Mouse (Mus musculus) layer of hippocampus, adult 18-20 months (tissue): ENCODE data around the gene Cyb5d1. TPM values are rescaled to one million over a fixed set of nuclear protein-coding genes. Genes with fewer than 3 reads are reported as not detected.

Experiments used
- DNase-seq, 2 experiments: peaks; one replicate each; pipeline ENCODE4 v3.0.0; 2022; ENCODE audit warnings: low spot score in 2 of 2
- total RNA-seq, 2 experiments: library from RNA; stranded (reverse); gene quantifications; 2 replicates each; pipeline ENCODE4 v1.2.3; 2021

Gene Cyb5d1
- total RNA-seq, 2 experiments from 2014 or later = 47.8 to 51.2 TPM

DNA sequence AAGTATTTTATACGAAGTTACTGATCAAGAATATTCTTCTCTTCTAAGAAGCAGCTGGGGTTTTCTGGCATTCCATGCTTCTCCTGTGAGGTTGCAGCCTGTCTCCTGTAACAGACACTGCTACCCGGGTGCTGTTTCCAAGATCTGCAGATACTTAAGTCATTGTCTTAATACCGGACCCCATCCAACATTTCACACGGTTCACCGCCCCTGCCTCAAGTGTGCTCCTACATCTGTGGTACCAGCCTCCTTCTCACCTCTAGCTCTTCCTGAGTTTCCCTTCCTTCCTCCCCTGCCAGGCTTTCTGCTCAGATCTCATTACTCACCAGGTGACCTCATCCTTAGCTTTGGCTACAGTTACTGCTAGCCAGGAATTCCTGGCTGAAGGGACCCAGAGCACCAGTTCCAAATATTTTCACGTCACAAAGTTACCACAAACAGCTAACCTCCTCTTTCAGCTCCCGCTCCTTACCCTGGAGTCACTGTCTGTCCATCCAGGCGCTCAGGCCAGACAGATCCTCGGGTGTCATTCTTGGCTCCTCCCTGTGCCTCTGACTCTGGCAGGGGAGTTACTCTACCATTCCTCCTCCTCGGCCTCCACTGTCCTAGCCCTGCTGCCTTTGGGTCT is 12.8 kb downstream of the Cyb5d1 start:
- DNase-seq = no peak

DNA sequence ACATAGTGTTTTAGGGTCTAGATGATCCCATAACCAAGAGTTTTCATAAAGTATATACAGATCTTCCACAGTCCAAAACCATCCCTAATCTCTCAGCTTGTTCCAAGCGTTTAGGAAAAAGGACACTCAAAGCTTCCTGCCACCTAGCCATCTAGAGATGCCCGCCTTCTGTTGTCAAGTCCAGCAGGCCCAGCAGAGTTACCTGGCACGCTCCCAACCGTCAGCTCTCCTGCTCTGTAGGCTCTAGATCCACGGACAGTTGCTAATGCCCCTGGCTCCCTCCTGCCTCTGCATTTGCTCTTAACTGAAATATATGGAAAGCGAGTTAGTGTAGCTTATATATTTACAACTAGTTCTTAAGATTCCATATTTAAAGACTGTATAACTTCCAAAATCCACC is 14.1 kb downstream of the Cyb5d1 start:
- no peak for DNase-seq

DNA sequence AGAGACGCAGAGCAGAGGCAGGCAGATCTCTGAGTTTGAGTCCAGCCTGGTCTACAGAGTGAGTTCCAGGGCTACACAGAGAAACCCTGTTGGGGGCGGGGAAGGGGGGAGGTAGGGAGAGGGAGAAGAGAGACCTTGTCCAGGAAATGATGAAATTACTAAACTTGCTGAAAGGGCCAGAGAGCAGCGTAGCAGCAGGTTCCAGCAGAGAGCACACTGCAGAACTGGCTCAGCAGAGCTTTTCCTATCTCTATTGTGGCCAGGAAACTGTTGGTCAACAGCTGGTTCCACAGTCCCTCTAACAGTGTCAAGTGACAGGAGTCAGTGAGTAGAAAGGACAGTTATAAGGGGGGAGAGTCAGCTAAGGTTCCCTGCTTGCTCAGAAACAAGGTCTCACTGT is 15.8 kb downstream of the Cyb5d1 start:
- no peak for DNase-seq

DNA sequence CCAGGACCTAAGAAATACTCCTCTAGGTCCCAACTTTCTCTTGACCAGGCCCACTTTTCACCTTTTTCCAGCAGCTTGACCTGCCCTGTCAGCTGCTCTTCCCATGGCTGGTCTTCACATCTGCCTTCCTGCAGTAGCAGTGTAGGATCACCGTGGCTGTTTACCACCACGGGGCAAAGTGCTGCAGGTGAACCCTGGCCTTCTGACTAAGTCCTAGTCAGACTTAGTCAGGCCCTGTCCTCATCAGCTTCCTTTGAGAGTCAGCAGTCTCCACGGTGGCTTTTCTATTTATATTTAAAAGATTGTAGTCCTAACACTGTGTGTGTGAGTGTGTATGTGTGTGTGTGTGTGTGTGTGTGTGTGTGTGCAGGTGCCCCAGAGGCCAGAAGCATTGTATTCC is 17.7 kb downstream of the Cyb5d1 start:
- DNase-seq = no peak

DNA sequence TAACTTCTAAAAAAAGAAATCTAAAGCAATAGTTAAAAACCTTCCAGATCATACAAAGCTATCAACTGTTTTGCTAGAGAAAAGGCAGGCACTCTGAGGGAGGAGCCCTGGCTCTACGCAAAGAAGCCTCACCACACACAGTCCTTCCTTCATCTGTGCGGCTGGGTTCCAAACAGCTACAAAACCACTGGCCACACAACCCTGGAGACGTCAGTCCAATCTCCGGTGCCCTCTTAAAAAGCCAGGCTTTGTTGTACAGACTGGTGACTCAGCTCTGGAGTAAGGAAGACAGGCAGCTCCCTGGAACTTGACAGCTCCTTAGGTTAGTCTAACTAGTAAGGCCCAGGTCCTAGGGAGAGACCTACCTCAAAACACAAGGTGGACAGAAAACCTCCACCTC is 19.8 kb downstream of the Cyb5d1 start:
- no peak for DNase-seq

DNA sequence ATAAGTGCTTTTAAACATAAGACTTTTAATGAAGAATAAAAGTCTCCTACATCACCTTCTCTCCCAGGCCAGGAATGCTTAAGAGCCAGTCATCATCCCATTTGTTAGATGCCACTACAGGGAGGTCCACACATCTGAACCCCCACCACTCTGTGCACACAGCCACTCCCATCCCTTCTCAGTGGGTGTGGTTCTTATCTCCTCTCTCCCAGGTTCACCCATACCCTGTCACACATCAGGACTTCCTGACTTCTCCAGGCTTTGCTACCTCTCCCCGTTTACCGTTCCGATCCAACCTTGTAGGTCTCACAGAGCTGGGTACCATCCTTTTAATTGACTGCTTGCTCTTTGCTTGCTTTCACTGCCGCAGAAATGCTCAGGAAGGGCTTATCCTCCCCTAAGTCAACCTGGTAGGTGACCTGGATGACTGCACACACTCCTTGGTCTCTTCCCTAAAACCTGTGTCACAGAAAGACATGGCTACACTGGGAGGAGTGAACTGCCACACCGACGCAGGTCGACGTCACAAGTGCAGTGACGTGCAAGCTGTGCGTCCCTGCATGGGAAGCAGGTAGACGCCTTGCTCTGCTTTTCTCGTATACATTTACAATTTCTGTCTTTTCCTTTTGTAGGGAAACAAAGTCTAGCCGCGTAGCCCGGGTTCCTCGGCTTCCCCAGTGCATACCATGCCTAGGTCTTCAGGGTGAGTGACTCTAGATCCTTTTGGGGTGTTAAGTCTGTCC is 22.0 kb downstream of the Cyb5d1 start:
- DNase-seq = no peak

DNA sequence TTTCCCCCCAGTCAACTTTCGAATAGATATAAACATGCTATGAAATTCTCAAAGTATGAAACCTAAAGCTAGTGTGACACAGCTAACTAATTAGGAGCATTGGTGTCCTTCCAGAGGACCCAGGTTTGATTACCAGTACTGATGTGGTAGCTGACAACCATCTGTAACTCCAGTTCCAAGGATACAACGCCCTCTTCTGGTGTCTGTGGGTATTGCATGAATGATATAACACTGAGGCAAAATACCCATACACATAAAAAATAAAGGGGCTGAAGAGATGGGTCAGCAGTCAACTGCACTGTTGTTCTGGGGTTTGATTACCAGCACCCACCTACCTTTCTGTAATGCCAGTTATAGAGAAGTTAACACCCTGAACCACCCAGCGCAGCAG is 22.7 kb downstream of the Cyb5d1 start:
- no peak for DNase-seq

DNA sequence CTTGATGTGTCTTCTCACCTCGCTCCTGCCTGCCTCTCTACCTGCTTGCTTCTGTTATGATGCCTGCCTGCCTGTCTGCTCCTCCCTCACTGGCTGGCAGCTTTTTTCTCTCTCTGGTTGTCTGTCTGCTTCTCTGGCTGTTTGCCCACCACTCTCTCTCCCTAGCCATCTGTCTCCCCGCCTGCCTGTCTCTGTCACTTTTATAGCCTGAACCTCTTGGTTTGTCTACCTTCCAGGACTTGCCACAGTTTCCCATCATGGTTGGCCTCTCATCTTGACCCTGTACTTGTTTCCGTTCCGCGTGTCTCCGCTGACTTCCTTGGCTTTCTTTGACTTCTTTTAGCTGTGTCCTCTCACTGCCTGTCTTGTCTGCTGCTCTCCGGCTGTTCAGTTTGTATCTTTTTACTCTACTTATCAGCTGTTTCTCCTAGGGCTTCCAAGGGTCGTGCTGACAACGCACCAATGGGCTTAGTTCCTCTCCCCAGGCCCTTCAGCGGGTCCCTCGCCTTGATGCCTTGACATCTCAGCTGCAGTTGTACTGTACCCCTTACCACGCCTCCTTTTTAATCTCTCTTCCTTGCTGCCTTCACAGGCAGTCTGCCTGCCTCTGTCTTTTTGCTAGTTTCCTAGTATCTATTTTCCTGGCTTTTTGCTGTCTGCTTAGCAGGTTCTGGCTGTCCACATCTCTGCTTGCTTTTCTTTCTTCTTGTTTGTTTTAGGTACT is 23.2 kb downstream of the Cyb5d1 start:
- peak; percentile 86 to 95 for DNase-seq

DNA sequence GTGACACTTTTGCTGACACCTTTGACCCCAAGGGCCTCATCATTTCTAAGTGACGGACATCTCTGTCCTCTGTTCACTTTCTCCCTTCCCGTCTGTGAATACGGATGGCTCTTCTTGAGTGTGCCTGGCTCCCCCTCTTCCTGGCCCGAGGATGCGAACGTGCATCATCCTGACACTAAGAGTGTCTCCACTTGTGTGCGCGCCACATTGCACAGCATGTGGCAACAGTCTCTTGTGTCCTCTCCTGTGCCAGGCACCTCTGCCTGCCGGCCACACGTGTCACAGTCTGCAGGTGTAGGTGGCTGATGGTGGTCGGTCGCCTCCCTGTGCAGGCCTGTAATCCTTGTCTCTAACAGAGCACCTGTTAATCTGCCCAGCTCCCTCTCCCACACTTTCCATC is 23.8 kb downstream of the Cyb5d1 start:
- DNase-seq = no peak

DNA sequence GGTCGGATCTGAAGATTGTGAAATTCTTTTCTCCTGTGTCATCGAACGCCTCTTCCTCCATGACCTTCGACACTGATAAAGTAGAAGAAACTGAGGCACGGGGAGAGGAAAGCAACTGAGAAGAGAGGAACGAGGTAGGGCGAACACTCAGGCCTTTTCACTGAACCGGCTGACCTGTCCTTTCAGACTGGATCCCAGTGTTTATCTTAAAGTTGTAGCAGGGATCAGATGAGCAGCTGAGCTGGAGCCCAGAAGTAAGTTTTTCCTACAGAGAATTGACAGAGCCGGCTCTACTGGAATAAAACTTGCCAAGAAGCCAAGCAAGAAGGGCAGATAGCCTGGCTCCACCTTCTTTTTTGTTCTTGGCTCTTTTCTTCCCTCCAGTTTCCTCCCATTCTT is 24.6 kb downstream of the Cyb5d1 start:
- DNase-seq = no peak

DNA sequence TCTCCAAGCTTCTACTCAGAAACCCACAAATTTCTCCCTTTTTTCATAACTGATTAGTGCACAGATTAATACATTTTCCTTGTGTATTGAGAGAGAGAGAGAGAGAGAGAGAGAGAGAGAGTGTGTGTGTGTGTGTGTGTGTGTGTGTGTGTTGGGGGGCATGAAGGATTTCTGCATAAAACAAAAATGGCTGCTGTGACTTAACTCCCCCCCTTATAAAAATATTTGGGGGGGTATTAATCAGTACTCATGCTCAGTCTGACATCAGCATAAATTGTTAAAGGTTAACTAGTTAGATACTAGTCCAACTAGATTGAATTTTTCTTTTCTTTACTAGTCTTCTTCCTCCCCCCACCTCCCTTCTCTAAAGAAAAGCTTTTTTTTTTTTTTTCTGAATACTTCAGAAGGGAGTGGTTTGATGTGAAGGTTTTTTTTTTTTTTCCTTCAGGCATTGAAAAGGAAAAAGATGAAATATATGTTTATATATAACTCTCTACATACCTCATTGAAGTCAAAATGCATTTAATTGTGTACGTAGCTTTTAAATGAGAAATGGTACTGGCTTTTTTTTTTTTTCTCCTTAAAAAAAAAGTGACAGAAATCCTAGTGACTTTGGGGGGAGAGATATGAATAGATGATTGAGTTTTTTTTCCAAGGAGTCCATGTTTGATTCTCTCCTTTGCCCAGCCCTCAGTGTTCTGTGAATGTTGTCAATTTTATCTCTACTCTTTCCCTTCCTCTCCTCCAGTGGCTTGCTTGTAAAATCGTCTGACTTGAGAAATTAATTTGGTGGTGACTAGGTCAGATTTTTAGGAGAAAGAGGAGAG is 25.2 kb downstream of the Cyb5d1 start:
- no peak for DNase-seq

DNA sequence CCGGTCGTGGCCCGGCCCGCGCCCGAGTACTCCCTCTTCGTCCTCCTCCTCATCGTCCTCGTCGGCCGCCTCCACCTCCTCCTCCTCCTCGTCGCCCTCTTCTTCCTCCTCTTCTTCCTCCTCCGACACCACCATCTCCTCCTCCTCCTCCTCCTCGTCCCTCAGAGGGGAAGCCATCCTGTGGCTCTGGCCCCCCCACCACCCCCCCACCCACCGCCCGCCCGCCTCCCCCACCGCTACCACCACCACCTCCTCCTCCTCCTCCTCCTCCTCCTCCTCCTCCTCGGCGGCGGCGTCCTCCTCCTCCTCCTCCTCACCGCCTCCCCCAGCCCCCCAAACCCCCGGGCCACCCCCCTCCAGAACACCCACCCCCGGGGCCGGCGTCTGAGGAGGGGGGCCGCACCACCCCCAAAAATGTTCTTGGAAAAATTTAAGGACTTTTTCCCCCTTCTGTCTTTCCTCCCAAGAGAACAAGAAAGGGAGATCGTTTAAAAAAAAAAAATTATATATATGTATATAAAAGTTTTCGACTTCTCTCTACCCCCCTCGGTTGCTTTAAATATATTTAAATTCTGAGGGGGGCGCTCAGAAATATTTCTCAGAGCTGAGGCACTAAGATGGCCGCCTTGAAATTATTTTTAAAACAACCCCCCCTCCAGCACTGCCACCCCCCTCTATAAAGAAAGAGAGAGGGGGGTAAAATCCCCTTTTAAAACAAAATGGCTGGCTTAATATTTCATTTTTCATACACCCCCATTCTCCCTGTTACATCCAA is 26.0 kb downstream of the Cyb5d1 start, which contains the start of gene Chd3:
Gene Chd3, minus strand, starts transcription at position 192 of the 775 bp plus-strand sequence.
- DNase-seq = no peak

DNA sequence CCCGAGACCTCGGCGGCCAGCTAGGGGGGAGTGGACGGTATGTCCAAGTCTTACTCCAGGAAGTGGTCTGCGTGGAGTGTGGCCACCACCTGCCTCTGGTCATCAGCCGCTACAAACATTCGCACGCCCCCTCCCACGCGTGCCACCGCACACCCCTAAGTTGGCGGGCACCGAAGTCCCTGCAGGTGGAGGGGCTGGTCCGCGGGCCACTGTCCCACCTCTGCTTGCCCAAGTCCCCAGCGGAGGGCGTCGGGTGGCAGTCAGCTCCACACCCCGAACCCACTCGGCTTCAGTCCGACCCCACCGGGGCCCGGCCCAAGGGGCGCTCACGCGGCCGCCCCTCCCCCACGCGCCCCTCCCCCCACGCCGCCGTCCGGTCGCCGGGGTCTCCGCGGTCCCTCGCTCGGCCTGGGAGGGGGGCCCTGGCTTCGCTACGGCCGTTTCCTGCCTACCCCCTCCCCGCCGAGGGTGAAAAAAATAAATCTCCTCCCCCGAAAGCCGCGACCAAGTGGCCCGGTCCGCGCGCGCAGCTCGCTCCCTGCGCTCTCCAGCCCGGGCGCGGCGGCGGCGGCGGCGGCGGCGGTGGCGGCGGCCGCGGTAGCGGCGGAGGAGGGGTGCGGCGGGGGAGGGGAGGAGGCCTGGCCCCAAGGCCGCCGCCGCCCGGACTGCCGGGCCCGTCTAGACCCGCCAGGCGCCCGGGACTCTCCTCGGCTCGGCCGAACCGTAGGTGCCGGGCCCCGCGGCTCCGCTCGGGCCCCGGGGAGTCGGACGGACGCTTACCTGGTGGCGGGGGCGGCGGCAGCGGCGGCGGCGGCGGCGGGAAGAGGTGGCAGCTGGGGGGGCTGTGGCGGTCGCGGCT is 26.8 kb downstream of the Cyb5d1 start:
- peak in 1 of 2 experiments; percentile 14 for DNase-seq

DNA sequence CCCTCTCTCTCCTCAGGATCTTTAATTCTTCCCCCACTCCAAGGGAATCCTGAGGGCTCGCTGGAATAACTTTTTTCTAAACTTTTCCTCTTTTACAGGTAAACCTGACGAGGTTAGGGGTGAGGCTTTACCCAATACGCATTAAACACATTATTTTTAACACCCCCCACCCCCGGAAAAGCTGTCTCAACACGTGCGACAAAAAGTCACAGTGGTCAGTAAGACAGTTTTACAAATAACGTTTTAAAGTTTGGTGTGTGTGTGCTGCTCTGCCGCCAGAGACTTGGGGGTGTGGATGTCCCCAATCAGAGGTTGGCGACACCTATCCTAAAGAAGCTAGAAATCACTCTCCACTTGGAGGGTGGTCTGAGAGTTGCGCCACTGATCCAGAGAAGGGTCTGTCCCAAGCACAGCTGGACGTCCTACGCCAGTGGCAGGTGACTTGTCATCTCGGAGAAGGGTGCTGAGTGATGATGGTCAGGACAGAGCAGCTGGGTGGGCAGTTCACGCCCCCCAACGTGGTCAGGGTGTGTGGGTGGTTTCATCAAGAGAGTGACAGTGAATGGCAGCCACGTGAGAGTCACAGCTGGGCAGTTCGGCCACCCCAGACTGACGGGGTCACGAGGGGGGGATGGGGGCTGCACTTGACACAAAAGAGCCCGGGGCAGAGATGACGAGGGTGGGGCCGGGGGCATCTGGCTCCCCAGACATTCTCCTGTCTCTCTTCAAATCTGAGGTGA is 27.6 kb downstream of the Cyb5d1 start:
- DNase-seq = peak in 1 of 2 experiments; percentile 21

DNA sequence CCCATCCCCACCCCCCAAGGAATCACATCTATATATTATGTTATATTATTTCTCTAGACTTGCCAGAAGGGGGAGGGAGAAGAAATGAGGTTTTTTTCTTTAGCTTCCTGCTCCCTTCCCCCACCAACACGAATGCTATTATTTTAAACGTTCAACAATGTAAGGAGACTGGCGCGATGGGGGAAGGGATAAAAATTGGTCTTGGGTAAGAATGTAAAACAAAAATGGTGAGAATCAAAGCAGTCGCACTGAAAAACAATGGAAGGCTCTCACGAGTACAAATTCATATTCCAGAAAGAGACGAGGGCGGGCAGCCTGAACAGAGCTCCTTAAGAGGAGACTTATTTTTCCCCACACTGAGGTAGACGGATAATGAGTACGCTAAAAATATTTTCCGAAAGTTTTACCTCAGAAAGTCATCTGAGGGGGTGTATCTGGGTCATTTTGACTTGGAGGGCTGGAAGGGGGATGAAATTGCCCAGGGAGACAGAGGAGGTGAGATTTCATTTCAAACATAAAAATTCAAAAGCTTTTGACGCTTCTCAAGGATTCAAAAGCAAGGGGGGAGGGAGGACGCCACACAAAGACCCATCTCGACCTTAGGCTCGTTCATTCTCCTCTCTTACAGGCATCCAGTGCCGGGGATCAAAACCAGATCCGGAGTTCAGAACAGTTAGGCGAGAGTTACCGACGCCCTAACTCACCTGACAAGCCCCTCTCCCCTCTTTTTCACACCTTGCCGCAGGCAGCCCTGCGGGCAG is 28.4 kb downstream of the Cyb5d1 start:
- no peak for DNase-seq

DNA sequence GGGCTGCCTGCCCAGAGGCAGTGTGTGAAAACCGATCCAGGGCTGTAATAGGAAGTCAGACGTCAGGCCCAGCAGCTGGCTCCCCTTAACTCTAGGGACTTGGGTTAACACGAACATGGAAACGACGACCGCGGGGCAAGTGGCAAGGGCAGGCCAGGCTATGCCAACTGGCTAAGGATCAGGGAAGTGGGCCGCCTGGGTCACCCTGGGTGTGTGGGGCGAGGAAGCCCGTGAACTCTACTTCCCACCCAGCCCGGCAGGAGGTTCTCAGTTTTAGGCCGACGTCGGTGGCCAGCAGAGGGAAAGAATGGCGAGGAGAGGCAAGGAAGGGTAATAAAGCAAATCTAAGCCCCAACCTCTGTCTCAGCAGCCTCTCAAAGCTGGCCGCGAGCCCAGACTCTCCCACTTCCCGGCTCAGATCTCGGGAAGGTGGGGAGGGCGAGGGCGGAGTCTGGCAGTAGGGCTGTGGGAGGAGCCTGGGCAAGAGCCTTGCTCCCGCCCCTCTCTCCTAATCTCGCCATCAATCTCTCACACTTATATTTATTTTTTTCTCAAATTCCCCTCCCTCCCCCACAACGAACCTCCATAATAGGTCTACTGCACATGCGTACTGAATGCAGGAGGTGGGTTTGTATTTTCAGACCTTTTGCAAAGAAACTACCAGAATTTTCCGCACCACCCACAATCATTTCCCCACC is 29.1 kb downstream of the Cyb5d1 start:
- DNase-seq = peak; percentile 95 to 96

DNA sequence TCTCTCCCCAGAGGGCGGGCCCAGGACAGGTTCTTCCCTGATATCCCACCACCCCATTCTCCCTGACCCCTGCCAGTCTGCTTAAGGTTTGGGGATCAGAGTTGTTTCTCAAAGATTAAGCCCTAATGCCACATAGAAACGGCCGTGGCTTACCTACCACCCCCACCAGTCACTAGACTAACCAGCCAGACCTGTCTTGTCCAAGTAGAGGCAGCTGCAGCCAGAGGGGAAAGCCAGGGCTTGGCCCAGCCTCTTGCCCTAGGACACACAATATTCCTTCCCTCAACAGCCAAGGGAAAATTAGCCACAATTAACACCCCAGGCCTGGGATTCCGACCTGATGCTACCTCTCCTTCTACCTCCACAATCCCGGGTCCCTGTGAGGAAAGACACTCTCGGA is 29.7 kb downstream of the Cyb5d1 start:
- DNase-seq = no peak

DNA sequence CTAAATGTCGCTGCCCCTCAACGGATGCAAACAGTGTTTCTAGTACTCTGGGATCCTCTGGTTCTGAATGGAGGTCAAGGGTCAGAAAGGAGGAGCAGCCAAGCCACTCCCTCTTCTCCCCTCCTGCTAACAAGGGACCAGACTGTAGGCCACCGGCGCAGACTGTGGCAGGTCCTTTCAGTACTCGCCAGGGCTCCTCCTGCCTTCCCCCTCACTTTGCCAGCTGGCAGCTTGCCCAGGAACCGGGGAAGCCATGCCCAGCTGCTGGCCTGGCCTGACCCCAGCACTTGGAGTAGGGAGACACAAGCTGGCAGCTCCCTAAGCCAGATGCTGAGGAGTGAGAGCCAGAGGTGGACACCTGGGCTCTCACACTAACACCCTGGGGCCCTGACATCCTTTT is 30.5 kb downstream of the Cyb5d1 start:
- peak; percentile 85 to 87 for DNase-seq
